Mouse (Mus musculus) lung, adult 2 months (tissue): Measurements from ENCODE around the gene Hvcn1. TPM values are rescaled to one million over a fixed set of nuclear protein-coding genes. Genes with fewer than 3 reads are reported as not detected.

Experiments used
- DNase-seq: peaks from one replicate; pipeline ENCODE4 v3.0.0; 2022
- H3K4me1 ChIP-seq: fragments of 200-500 bp; 2 replicates; pipeline ENCODE4 v1.6.1; 2011; ENCODE audit warnings: low read length; ENCODE audit not compliant: control insufficient read depth, insufficient read depth
- H3K4me3 ChIP-seq: fragments of 200-500 bp; replicated peaks from 2 replicates; pipeline ENCODE3; 2011; ENCODE audit warnings: low read depth, mild to moderate bottlenecking, control low read depth, low read length; ENCODE audit errors: extremely low read depth
- CTCF ChIP-seq: fragments of 200-500 bp; IDR thresholded peaks from 2 replicates; pipeline ENCODE4 v1.5.1; 2011; ENCODE audit warnings: mild to moderate bottlenecking, low read length, control low read depth; ENCODE audit not compliant: insufficient read depth
- POLR2A ChIP-seq: fragments of 200-500 bp; IDR thresholded peaks from 2 replicates; pipeline ENCODE4 v1.6.1; 2011; ENCODE audit warnings: low read depth, mild to moderate bottlenecking, control low read depth, low read length, borderline replicate concordance; ENCODE audit errors: extremely low read depth
- WGBS: fragments of 180-500 bp; shearing (Covaris S2); methylation state at CpG from one replicate; pipeline ENCODE4 v1.1.7; 2018; 5-methylcytosine and 5-hydroxymethylcytosine counted together
- polyA plus RNA-seq: library from polyadenylated mRNA; depleted of rRNA; stranded (reverse); fragments of >200 nt; gene quantifications from 2 replicates; pipeline ENCODE4 v1.2.3, GENCODE M21; 2012

The Hvcn1 gene
- polyA plus RNA-seq, 1 experiment = 21.9 TPM

- no peak for TF ChIP-seq CTCF
- no peak for TF ChIP-seq POLR2A
- Histone ChIP-seq H3K4me1 (no peaks in the 10 kb centered on the region), H3K4me3 (no peak overlapping the region)
- DNase-seq = no peak
- 76% methylated on average over 12 of the region's 12 CpGs for WGBS
Observed at GRCm38 (mm10) chr5:122218109-122218905, 11.7 kb downstream of the Hvcn1 start.

- WGBS = 72% methylated on average over 7 of the region's 7 CpGs
- TF ChIP-seq CTCF (no peak), POLR2A (no peak)
- Histone ChIP-seq H3K4me3 (no peak overlapping the region), H3K4me1 (no peaks in the 10 kb centered on the region)
- DNase-seq = no peak
Observed at GRCm38 (mm10) chr5:122218928-122219327, 12.3 kb downstream of the Hvcn1 start.

GRCm38 (mm10) chr5:122219655-122220629 is 13.3 kb downstream of the Hvcn1 start:
- WGBS = 39% methylated on average over 18 of the region's 18 CpGs
- no peak for DNase-seq
- H3K4me1 ChIP-seq = no peaks in the 10 kb centered on the region
- no peak overlapping the region for H3K4me3 ChIP-seq
- TF ChIP-seq CTCF (no peak), POLR2A (no peak)

GRCm38 (mm10) chr5:122221085-122221484 is 14.5 kb downstream of the Hvcn1 start:
- 86% methylated on average over 4 of the region's 4 CpGs for WGBS
- TF ChIP-seq CTCF (no peak), POLR2A (no peak)
- no peak for DNase-seq
- no peak overlapping the region for H3K4me3 ChIP-seq
- H3K4me1 ChIP-seq = no peaks in the 10 kb centered on the region

- 86% methylated on average over 2 of the region's 2 CpGs for WGBS
- no peak for DNase-seq
- H3K4me3 ChIP-seq = no peak overlapping the region
- TF ChIP-seq CTCF (no peak), POLR2A (no peak)
- no peaks in the 10 kb centered on the region for H3K4me1 ChIP-seq
Observed at GRCm38 (mm10) chr5:122224291-122224690, 17.7 kb downstream of the Hvcn1 start.

GRCm38 (mm10) chr5:122228271-122228765 is 21.7 kb downstream of the Hvcn1 start:
- Histone ChIP-seq H3K4me1 (no peaks in the 10 kb centered on the region), H3K4me3 (no peak overlapping the region)
- 65% methylated on average over 3 of the region's 3 CpGs for WGBS
- DNase-seq = no peak
- TF ChIP-seq CTCF (no peak), POLR2A (no peak)

GRCm38 (mm10) chr5:122228772-122229171 is 22.2 kb downstream of the Hvcn1 start:
- TF ChIP-seq CTCF (no peak), POLR2A (no peak)
- DNase-seq = no peak
- Histone ChIP-seq H3K4me3 (no peak overlapping the region), H3K4me1 (no peaks in the 10 kb centered on the region)
- 35% methylated on average over 4 of the region's 4 CpGs for WGBS

GRCm38 (mm10) chr5:122230816-122231215 is 24.2 kb downstream of the Hvcn1 start:
- TF ChIP-seq CTCF = no peak
- TF ChIP-seq POLR2A = no peak
- 77% methylated on average over 4 of the region's 4 CpGs for WGBS
- no peak for DNase-seq
- H3K4me1 ChIP-seq = no peaks in the 10 kb centered on the region
- H3K4me3 ChIP-seq = no peak overlapping the region

- Histone ChIP-seq H3K4me3 (no peak overlapping the region), H3K4me1 (no peaks in the 10 kb centered on the region)
- 55% methylated on average over 6 of the region's 6 CpGs for WGBS
- no peak for TF ChIP-seq CTCF
- TF ChIP-seq POLR2A = no peak
- DNase-seq = no peak
Observed at GRCm38 (mm10) chr5:122231431-122231830, 24.8 kb downstream of the Hvcn1 start.
